9 mouse cellular contexts compared by ENCODE assay signal in the genomic region with DNA sequence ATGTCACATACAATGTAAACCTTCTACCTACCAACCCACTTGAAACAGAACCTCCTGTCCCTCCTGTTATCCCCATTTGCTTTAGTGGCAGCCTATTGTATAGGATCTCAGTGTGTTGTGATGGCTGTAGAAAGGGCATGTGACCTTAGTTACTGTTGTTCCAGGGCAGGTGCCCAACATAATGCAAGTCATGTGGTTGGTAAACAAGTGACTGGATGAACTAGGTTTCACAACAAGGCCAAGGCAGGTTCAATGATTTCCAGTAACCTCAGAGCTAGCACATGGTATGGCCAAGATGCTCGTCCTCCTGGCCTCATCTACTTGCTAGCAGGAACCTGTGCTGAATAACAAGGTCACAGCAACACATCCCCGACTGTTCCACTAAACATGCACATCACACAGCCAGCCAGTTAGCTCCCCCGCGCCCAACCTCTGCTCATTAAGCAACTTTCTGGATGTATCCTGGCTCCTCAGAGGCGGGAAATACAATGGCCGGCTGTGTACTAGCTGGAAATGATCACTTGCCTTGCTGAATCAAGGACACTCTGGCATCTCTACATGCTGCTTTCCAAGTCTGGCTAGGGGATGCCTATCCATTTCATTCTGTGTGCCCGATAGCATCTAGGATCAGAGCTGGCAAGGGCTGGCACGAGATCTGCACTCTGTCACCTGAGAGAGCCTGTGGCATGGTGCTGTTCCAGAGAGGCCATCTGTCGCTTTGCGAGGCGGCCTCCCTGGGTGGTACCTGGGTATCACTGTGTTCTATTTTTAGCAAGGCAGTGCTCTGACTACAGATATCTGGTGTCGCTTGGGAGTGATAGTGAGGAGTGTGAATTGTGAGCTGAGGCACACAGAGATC.
A peak's percentile ranks its signal among the peaks of the same experiment; 100 is the strongest.
DNase-seq lines count a peak whose midpoint lies in the region; ATAC-seq lines count a peak whose summit lies in the region.
"Had no signal": no experiment of that assay in that cellular context is flagged by ENCODE, and none has a peak within 500 bp of the region (broad histone marks: within the 10 kb centered on the region; RNA-seq: fewer than 3 reads in every experiment).

No protein-coding gene starts in this region.

- H3K4me2 ChIP-seq in hindbrain, embryonic 16.5 days (ENCODE audit: low read length) = no peak overlapping the region
- peak overlapping the region; percentile 11; the same call in 1 of the 2 replicates for H3K4me2 ChIP-seq in heart, embryonic 13.5 days
- H3K4me2 ChIP-seq: kidney, embryonic 15.5 days had no signal

- H3K9me3 ChIP-seq in hindbrain, embryonic 16.5 days (ENCODE audit: control insufficient read depth, low read length) = no peaks in the 10 kb centered on the region
- no peaks in the 10 kb centered on the region for H3K9me3 ChIP-seq in hindbrain, embryonic 10.5 days
- no peaks in the 10 kb centered on the region for H3K9me3 ChIP-seq in heart, embryonic 13.5 days
- H3K9me3 ChIP-seq: kidney, embryonic 15.5 days had no signal

- 76% methylated on average over 12 of the region's 12 CpGs for WGBS in hindbrain, embryonic 16.5 days
- 88% methylated on average over 12 of the region's 12 CpGs for WGBS in hindbrain, embryonic 10.5 days
- 51% methylated on average over 12 of the region's 12 CpGs for WGBS in heart, embryonic 13.5 days

- peak; percentile 69 for ATAC-seq in hindbrain, embryonic 16.5 days
- ATAC-seq in heart, embryonic 13.5 days (ENCODE audit: extremely low read depth, insufficient number of reproducible peaks, low FRiP score, low TSS enrichment) = peak; percentile 56; the same call in 1 of the 2 replicates
- ATAC-seq in CD4-positive, CD25-positive, alpha-beta regulatory T cell, adult 4 months = no peak

- no peak overlapping the region for H3K4me3 ChIP-seq in hindbrain, embryonic 16.5 days (ENCODE audit: low read length)
- no peak overlapping the region for H3K4me3 ChIP-seq in hindbrain, embryonic 10.5 days
- H3K4me3 ChIP-seq in heart, embryonic 13.5 days = no peak overlapping the region
- H3K4me3 ChIP-seq: kidney, embryonic 15.5 days had no signal

- no peaks in the 10 kb centered on the region for H3K36me3 ChIP-seq in hindbrain, embryonic 16.5 days (ENCODE audit: control insufficient read depth, insufficient read depth, low read length)
- no peaks in the 10 kb centered on the region for H3K36me3 ChIP-seq in hindbrain, embryonic 10.5 days
- H3K36me3 ChIP-seq in heart, embryonic 13.5 days = 0 out of 2 replicates have a peak, but pooled peaks cover 6% of the 10 kb centered on the region
- H3K36me3 ChIP-seq: kidney, embryonic 15.5 days had no signal

- DNase-seq in hindbrain, embryonic 10.5 days (ENCODE audit: low spot score) = no peak
- peak; percentile 57 for DNase-seq in Muller cell, postnatal 12 days (ENCODE audit: inconsistent ontology term)
- DNase-seq in cerebellum, adult 8-10 months = peak; percentile 88
- DNase-seq in ovary, postnatal 10 days (ENCODE audit: low spot score) = no peak
- no peak for DNase-seq in embryo, embryonic 10.5 days (ENCODE audit: low spot score)

- no peak overlapping the region for H3K27ac ChIP-seq in hindbrain, embryonic 16.5 days (ENCODE audit: low read depth, low read length)
- no peak overlapping the region for H3K27ac ChIP-seq in hindbrain, embryonic 10.5 days
- H3K27ac ChIP-seq in heart, embryonic 13.5 days (replicated peaks) = peak overlapping the region; percentile 66; the same call in 1 of the 2 replicates
- H3K27ac ChIP-seq: kidney, embryonic 15.5 days had no signal

- H3K27me3 ChIP-seq in hindbrain, embryonic 16.5 days (replicated peaks; ENCODE audit: control insufficient read depth, insufficient read depth, low read length) = no peaks in the 10 kb centered on the region
- no peaks in the 10 kb centered on the region for H3K27me3 ChIP-seq in hindbrain, embryonic 10.5 days (ENCODE audit: insufficient read depth, poor library complexity, severe bottlenecking)
- H3K27me3 ChIP-seq in heart, embryonic 13.5 days (replicated peaks) = no peaks in the 10 kb centered on the region
- H3K27me3 ChIP-seq: kidney, embryonic 15.5 days had no signal

- peaks cover 4% of the 10 kb centered on the region for H3K4me1 ChIP-seq in hindbrain, embryonic 16.5 days (ENCODE audit: control insufficient read depth, insufficient read depth, low read depth, low read length)
- no peaks in the 10 kb centered on the region for H3K4me1 ChIP-seq in hindbrain, embryonic 10.5 days (replicated peaks)
- peaks cover 35% of the 10 kb centered on the region for H3K4me1 ChIP-seq in heart, embryonic 13.5 days
- H3K4me1 ChIP-seq: kidney, embryonic 15.5 days had no signal

- H3K9ac ChIP-seq in hindbrain, embryonic 16.5 days (ENCODE audit: low read depth, low read length) = no peak overlapping the region
- H3K9ac ChIP-seq in heart, embryonic 13.5 days = 0 out of 2 replicates have a peak overlapping the region, but pooled peaks have one; percentile 24
- H3K9ac ChIP-seq: kidney, embryonic 15.5 days had no signal

Comparison
In these comparisons a context has a peak if more than half of its experiments do, and no peak if none do; other contexts are left out.
1. DNase-seq: peak in Muller cell, postnatal 12 days (single experiment) and cerebellum, adult 8-10 months (single experiment); none in hindbrain, embryonic 10.5 days (single experiment), ovary, postnatal 10 days (single experiment) and embryo, embryonic 10.5 days (single experiment).